Mouse (Mus musculus) ES-Bruce4 (cell line): Measurements from ENCODE around the gene Ang5. TPM values are rescaled to one million over a fixed set of nuclear protein-coding genes. Genes with fewer than 3 reads are reported as not detected.

Experiments used
- polyA plus RNA-seq: library from polyadenylated mRNA; stranded (reverse); fragments of >200 nt; gene quantifications from 2 replicates; pipeline ENCODE4 v1.2.4, GENCODE M21; 2011; ENCODE audit warnings: low read depth; ENCODE audit not compliant: missing spikeins, insufficient read depth, insufficient read length

Ang5 gene
- polyA plus RNA-seq, 1 experiment, result not detected

Other genes starting within 250 kb of the Ang5 start
- gene Gm16506, start 229.6 kb upstream of the Ang5 start, polyA plus RNA-seq, result not detected in 2 replicates
- gene Gm6526, start 209.2 kb upstream of the Ang5 start, polyA plus RNA-seq, result not detected in 2 replicates
- not detected in 2 replicates for gene Gm8180, start 172.3 kb upstream of the Ang5 start, polyA plus RNA-seq
- gene Ear1, start 81.6 kb upstream of the Ang5 start, polyA plus RNA-seq, result not detected in 2 replicates
- not detected in 2 replicates for gene Ear10, start 33.5 kb upstream of the Ang5 start, polyA plus RNA-seq
- gene Gm8113, start 31.7 kb upstream of the Ang5 start, polyA plus RNA-seq, result 1.0 and 2.0 TPM in 2 replicates
- not detected in 2 replicates for gene Ang6, start 45.2 kb downstream of the Ang5 start, polyA plus RNA-seq
- gene Ear2, start 145.6 kb downstream of the Ang5 start, polyA plus RNA-seq, result not detected in 2 replicates
- gene Gm3327, start 166.8 kb downstream of the Ang5 start, polyA plus RNA-seq, result not detected in 2 replicates
- not detected in 2 replicates for gene Gm8212, start 240.6 kb downstream of the Ang5 start, polyA plus RNA-seq